Mouse (Mus musculus): ENCODE results near the gene Fcna. TPM values are rescaled to one million over a fixed set of nuclear protein-coding genes. Genes with fewer than 3 reads are reported as not detected.

Fcna gene
- polyA plus RNA-seq, 1 experiment: 7.8 TPM

DNA sequence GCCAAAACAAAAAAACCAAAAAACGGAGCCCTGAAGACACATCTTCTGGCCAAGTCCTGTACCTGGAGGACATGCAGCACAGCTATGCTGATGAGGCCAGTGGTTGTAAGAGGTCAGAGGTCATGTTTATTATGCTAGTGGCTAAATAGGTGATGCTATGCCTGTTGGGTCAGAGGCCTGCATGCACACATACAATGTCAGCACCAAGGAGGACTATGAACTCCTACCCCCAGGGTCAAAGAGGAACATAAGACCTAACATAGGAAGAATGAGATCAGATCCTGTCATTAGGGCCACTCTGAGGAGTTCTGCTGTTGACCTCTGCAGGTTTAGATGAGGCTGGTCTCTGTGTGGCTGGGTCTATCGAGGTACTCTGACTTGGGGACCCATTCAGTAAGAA is 27.8 kb downstream of the Fcna start:
- Histone ChIP-seq H3K36me3 (ENCODE audit: control insufficient read depth, insufficient read depth, low read length) (peaks cover 53% of the 10 kb centered on the region), H3K27ac (ENCODE audit: control insufficient read depth, insufficient read depth, low read length) (no peak overlapping the region), H3K27me3 (ENCODE audit: control insufficient read depth, insufficient read depth, low read length) (no peaks in the 10 kb centered on the region), H3K4me3 (ENCODE audit: control insufficient read depth, insufficient read depth, low read length) (no peak overlapping the region), H3K4me1 (replicated peaks; ENCODE audit: control insufficient read depth, insufficient read depth, low read length) (no peaks in the 10 kb centered on the region)
- TF ChIP-seq CTCF (IDR thresholded peaks at IDR 0.05; ENCODE audit: borderline replicate concordance, control insufficient read depth, extremely low read depth, insufficient read depth, low read length, poor library complexity): no peak
- no peak for TF ChIP-seq POLR2A (IDR thresholded peaks at IDR 0.05; ENCODE audit: control insufficient read depth, extremely low read depth, insufficient read depth, low read length, poor library complexity)
- 92% methylated on average over 2 of the region's 2 CpGs for WGBS
- no peak for DNase-seq

DNA sequence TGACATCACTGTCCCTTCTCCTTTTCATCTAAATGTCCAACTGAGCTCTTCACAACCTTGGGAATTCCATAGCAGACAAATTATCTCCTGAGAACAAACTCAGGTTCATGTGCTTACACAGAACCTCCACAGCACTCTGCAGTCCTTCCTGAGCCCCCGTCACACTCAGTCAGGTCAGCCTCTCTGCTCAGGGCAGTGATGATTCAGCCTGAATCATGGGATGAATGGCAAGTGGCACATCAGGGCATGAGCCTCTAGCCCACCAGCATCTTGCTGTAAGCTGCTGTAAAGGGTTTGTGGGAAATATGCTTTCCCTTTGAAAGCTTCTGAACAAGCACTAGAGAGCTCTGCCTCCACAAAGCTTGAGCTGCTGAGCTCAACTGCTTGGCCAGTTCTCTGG is 29.1 kb downstream of the Fcna start:
- TF ChIP-seq POLR2A (IDR thresholded peaks at IDR 0.05; ENCODE audit: control insufficient read depth, extremely low read depth, insufficient read depth, low read length, poor library complexity) (no peak), CTCF (IDR thresholded peaks at IDR 0.05; ENCODE audit: borderline replicate concordance, control insufficient read depth, extremely low read depth, insufficient read depth, low read length, poor library complexity) (no peak)
- Histone ChIP-seq H3K36me3 (ENCODE audit: control insufficient read depth, insufficient read depth, low read length) (peaks cover 59% of the 10 kb centered on the region), H3K4me1 (replicated peaks; ENCODE audit: control insufficient read depth, insufficient read depth, low read length) (no peaks in the 10 kb centered on the region), H3K4me3 (ENCODE audit: control insufficient read depth, insufficient read depth, low read length) (no peak overlapping the region), H3K27ac (ENCODE audit: control insufficient read depth, insufficient read depth, low read length) (no peak overlapping the region), H3K27me3 (ENCODE audit: control insufficient read depth, insufficient read depth, low read length) (no peaks in the 10 kb centered on the region)
- no peak for DNase-seq
- WGBS: 100% methylated on average over 1 of the region's 1 CpGs

DNA sequence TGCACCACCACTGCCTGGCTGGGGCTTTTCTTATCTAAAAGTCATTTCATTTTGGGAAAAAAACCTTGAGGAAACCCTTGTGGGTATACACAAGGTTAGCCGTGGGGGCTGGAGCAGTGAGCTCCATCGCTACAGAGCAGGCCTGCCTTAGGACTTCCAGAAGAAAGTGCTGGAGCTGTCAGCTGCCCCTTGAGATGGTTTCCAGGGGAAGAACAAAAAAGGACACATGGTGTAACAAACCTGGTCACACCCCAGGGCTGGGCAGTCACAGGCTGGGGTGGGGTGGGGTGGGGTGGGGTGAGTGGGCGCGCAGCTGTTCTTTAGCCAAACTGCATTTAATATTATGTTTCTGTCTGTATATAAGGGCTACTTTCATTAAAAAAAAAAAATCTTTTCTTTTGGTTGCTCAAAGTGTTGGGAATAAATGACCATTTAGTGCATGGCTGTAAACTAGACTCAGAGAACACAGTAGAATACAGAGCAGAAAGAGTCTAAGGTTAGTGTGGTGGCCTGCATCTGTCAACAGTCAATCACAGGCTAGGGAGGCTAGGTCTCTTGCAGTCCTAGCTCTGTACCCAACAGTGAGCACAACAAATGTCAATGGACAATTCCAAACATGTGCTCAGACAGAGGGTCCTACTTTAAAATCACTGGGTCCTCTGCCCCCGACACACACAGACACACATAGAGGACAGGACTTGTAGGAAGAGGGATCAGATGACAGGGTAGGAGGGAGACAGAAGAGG is 30.9 kb downstream of the Fcna start:
- H3K27ac ChIP-seq (ENCODE audit: control insufficient read depth, insufficient read depth, low read length): no peak overlapping the region
- WGBS: 95% methylated on average over 5 of the region's 5 CpGs
- H3K4me3 ChIP-seq (ENCODE audit: control insufficient read depth, insufficient read depth, low read length): no peak overlapping the region
- no peaks in the 10 kb centered on the region for H3K27me3 ChIP-seq (ENCODE audit: control insufficient read depth, insufficient read depth, low read length)
- no peaks in the 10 kb centered on the region for H3K4me1 ChIP-seq (replicated peaks; ENCODE audit: control insufficient read depth, insufficient read depth, low read length)
- TF ChIP-seq POLR2A (IDR thresholded peaks at IDR 0.05; ENCODE audit: control insufficient read depth, extremely low read depth, insufficient read depth, low read length, poor library complexity): no peak
- TF ChIP-seq CTCF (IDR thresholded peaks at IDR 0.05; ENCODE audit: borderline replicate concordance, control insufficient read depth, extremely low read depth, insufficient read depth, low read length, poor library complexity): no peak
- H3K36me3 ChIP-seq (ENCODE audit: control insufficient read depth, insufficient read depth, low read length): peaks cover 70% of the 10 kb centered on the region
- DNase-seq: no peak

DNA sequence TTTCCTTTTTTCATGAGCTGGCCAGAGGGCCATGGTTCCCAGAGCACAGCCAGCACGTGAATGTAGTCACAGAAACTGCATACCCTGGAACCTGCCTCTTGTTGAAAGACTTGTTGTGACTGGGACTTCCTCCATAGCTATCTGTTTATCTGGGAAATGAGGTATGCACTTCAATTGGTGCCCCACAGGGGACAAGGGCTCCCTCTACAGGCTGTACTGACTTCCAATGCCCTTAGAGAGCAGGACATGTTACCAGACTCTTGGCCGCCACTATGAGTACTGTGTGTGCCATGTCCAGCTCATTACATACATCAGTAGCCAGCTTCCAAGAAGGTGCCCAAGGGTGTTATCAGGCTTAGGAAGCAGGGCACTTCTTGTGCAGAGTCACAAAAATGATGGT is 36.0 kb downstream of the Fcna start:
- Histone ChIP-seq H3K27me3 (ENCODE audit: control insufficient read depth, insufficient read depth, low read length) (no peaks in the 10 kb centered on the region), H3K36me3 (ENCODE audit: control insufficient read depth, insufficient read depth, low read length) (peaks cover 39% of the 10 kb centered on the region), H3K4me1 (replicated peaks; ENCODE audit: control insufficient read depth, insufficient read depth, low read length) (no peaks in the 10 kb centered on the region), H3K4me3 (ENCODE audit: control insufficient read depth, insufficient read depth, low read length) (no peak overlapping the region), H3K27ac (ENCODE audit: control insufficient read depth, insufficient read depth, low read length) (no peak overlapping the region)
- peak; percentile 47 for DNase-seq
- TF ChIP-seq CTCF (IDR thresholded peaks at IDR 0.05; ENCODE audit: borderline replicate concordance, control insufficient read depth, extremely low read depth, insufficient read depth, low read length, poor library complexity) (no peak), POLR2A (IDR thresholded peaks at IDR 0.05; ENCODE audit: control insufficient read depth, extremely low read depth, insufficient read depth, low read length, poor library complexity) (no peak)
- WGBS: 87% methylated on average over 2 of the region's 2 CpGs

DNA sequence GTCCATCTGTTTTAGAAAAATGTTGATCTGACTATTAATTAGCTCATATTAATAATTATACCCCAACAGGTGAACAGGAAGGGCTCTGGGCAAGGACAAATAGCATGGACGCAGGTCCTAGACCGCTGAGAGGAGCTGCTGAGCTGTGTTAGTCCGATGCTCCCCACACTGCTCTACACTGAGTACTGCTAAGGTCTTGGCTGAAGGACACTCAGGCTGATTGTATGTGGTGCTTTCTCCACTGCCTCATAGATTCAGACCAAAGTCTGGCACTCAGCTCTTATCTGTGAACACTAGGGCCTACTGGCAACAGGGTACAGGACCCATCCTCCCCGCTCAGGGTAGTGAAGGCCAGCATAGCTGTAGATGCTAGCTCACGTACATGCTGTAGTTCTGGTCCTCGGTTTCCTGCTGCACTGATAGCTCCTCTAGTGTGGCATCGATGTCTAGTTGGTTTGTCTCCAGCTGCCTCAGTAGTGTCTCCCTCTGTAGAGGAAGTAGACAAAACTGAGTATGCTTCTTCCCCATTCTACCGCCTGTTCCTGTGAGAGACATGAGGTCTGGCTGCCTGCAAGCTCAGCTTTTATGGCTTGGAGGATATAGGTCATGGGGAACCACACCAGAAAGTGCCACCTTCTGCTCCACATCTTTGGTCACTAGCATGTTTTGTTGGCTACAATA is 39.5 kb downstream of the Fcna start:
- no peak for TF ChIP-seq POLR2A (IDR thresholded peaks at IDR 0.05; ENCODE audit: control insufficient read depth, extremely low read depth, insufficient read depth, low read length, poor library complexity)
- Histone ChIP-seq H3K4me3 (ENCODE audit: control insufficient read depth, insufficient read depth, low read length) (no peak overlapping the region), H3K27ac (ENCODE audit: control insufficient read depth, insufficient read depth, low read length) (no peak overlapping the region), H3K27me3 (ENCODE audit: control insufficient read depth, insufficient read depth, low read length) (no peaks in the 10 kb centered on the region), H3K36me3 (ENCODE audit: control insufficient read depth, insufficient read depth, low read length) (peaks cover 13% of the 10 kb centered on the region), H3K4me1 (replicated peaks; ENCODE audit: control insufficient read depth, insufficient read depth, low read length) (no peaks in the 10 kb centered on the region)
- DNase-seq: no peak
- 81% methylated on average over 8 of the region's 8 CpGs for WGBS

DNA sequence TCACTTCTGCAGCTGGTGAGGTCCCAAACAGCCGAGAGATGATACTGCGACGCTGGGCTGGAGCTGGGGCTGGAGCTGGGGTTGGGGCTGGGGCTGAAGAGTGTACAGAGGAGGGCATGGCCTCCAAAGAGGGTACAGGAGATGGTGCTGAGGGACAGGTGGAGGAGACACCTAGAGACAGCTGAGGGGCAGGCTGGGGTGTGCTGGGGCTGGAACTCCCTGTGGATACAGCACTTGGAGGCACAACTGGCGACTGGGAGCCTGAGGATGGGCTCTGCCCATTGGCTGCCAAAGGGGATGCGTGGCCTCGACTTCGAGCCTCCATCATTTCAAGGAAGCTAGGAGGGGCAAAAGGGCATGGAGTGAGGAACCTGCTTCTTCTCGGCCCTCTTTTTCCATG is 40.5 kb downstream of the Fcna start:
- TF ChIP-seq POLR2A (IDR thresholded peaks at IDR 0.05; ENCODE audit: control insufficient read depth, extremely low read depth, insufficient read depth, low read length, poor library complexity) (no peak), CTCF (IDR thresholded peaks at IDR 0.05; ENCODE audit: borderline replicate concordance, control insufficient read depth, extremely low read depth, insufficient read depth, low read length, poor library complexity) (no peak)
- Histone ChIP-seq H3K36me3 (ENCODE audit: control insufficient read depth, insufficient read depth, low read length) (peaks cover 3% of the 10 kb centered on the region), H3K27ac (ENCODE audit: control insufficient read depth, insufficient read depth, low read length) (no peak overlapping the region), H3K4me1 (replicated peaks; ENCODE audit: control insufficient read depth, insufficient read depth, low read length) (no peaks in the 10 kb centered on the region), H3K4me3 (ENCODE audit: control insufficient read depth, insufficient read depth, low read length) (no peak overlapping the region), H3K27me3 (ENCODE audit: control insufficient read depth, insufficient read depth, low read length) (no peaks in the 10 kb centered on the region)
- 98% methylated on average over 8 of the region's 8 CpGs for WGBS
- no peak for DNase-seq

Measured in thymus, adult 2 months (tissue).